Mouse (Mus musculus): Measurements from ENCODE around the gene Tns3. TPM values are rescaled to one million over a fixed set of nuclear protein-coding genes. Genes with fewer than 3 reads are reported as not detected.
A peak's percentile ranks its signal among the peaks of the same experiment; 100 is the strongest.

The Tns3 gene
- polyA plus RNA-seq, 1 experiment from 2014 or later = 75.4 TPM

- TF ChIP-seq CTCF (IDR thresholded peaks at IDR 0.05) = no peak
- DNase-seq (ENCODE audit: low read depth, low spot score) (no peak), ATAC-seq (peak; percentile 87)
- ChIA-PET POLR2A (interaction anchor here (1.3 to 2.3 kb wide), 4 partner anchors 10 to 41 kb away, joined by 4 to 7 read pairs (median 4); no protein-coding TSS in a partner anchor), CTCF (interaction anchor here (0.7 to 3.9 kb wide), 10 partner anchors 11 to 240 kb away, joined by 3 to 19 read pairs (median 4); no protein-coding TSS in a partner anchor)
- H3K27me3 ChIP-seq = no peaks in the 10 kb centered on the region
- in situ Hi-C loops (cut with MboI; ENCODE audit: low pct_unique_long_range_greater_than_20kb) = loop anchor here (5.0 to 25.0 kb wide), 3 partner anchors 36 to 226 kb away; no protein-coding TSS in a partner anchor
Observed at GRCm38 (mm10) chr11:8663444-8664392, 617 bp downstream of the Tns3 start.

- DNase-seq (ENCODE audit: low read depth, low spot score) (no peak), ATAC-seq (no peak)
- ChIA-PET POLR2A (interaction anchor here (1.3 to 2.3 kb wide), 3 partner anchors 9 to 40 kb away, joined by 4 to 7 read pairs (median 4); no protein-coding TSS in a partner anchor), CTCF (interaction anchor here (0.7 to 3.9 kb wide), 9 partner anchors 12 to 196 kb away, joined by 3 to 19 read pairs (median 4); no protein-coding TSS in a partner anchor)
- H3K27me3 ChIP-seq = no peaks in the 10 kb centered on the region
- in situ Hi-C loops (cut with MboI; ENCODE audit: low pct_unique_long_range_greater_than_20kb) = loop anchor here (5.0 to 25.0 kb wide), 3 partner anchors 36 to 226 kb away; no protein-coding TSS in a partner anchor
- TF ChIP-seq CTCF (IDR thresholded peaks at IDR 0.05) = no peak
Observed at GRCm38 (mm10) chr11:8662706-8663429, 1.5 kb downstream of the Tns3 start.

GRCm38 (mm10) chr11:8660951-8661350 lies 3.4 kb downstream of the Tns3 start:
- ATAC-seq (no peak), DNase-seq (ENCODE audit: low read depth, low spot score) (no peak)
- POLR2A ChIA-PET = no interaction called here
- CTCF ChIA-PET = interaction anchor here (2.4 kb wide), 1 partner anchor 126 kb away, joined by 9 read pairs; no protein-coding TSS in a partner anchor
- in situ Hi-C loops (cut with MboI; ENCODE audit: low pct_unique_long_range_greater_than_20kb) = loop anchor here (5.0 to 25.0 kb wide), 3 partner anchors 34 to 224 kb away; no protein-coding TSS in a partner anchor
- no peak for TF ChIP-seq CTCF (IDR thresholded peaks at IDR 0.05)
- no peaks in the 10 kb centered on the region for H3K27me3 ChIP-seq

- DNase-seq (ENCODE audit: low read depth, low spot score) = no peak
- no peaks in the 10 kb centered on the region for H3K27me3 ChIP-seq
- no peak for ATAC-seq
- in situ Hi-C loops (cut with MboI; ENCODE audit: low pct_unique_long_range_greater_than_20kb) = loop anchor here (5.0 to 25.0 kb wide), 3 partner anchors 33 to 223 kb away; no protein-coding TSS in a partner anchor
- POLR2A ChIA-PET = interaction anchor here (0.6 kb wide), 1 partner anchor 20 kb away, joined by 3 read pairs; no protein-coding TSS in a partner anchor
- CTCF ChIA-PET = no interaction called here
- no peak for TF ChIP-seq CTCF (IDR thresholded peaks at IDR 0.05)
Observed at GRCm38 (mm10) chr11:8659851-8660250, 4.5 kb downstream of the Tns3 start.

GRCm38 (mm10) chr11:8659061-8659460 lies 5.3 kb downstream of the Tns3 start:
- in situ Hi-C loops (cut with MboI; ENCODE audit: low pct_unique_long_range_greater_than_20kb) = loop anchor here (25.0 kb wide), 1 partner anchor 222 kb away; no protein-coding TSS in a partner anchor
- no peak for TF ChIP-seq CTCF (IDR thresholded peaks at IDR 0.05)
- no peaks in the 10 kb centered on the region for H3K27me3 ChIP-seq
- CTCF ChIA-PET = no interaction called here
- DNase-seq (ENCODE audit: low read depth, low spot score) (no peak), ATAC-seq (no peak)
- POLR2A ChIA-PET = no interaction called here

- no peaks in the 10 kb centered on the region for H3K27me3 ChIP-seq
- DNase-seq (ENCODE audit: low read depth, low spot score) = no peak
- TF ChIP-seq CTCF (IDR thresholded peaks at IDR 0.05) = no peak
- ChIA-PET CTCF (interaction anchor here (0.6 to 1.9 kb wide), 9 partner anchors 17 to 233 kb away, joined by 3 to 7 read pairs (median 3); no protein-coding TSS in a partner anchor), POLR2A (interaction anchor here (0.6 kb wide), 1 partner anchor 201 kb away, joined by 4 read pairs; no protein-coding TSS in a partner anchor)
- in situ Hi-C loops (cut with MboI; ENCODE audit: low pct_unique_long_range_greater_than_20kb) = loop anchor here (25.0 kb wide), 1 partner anchor 220 kb away; no protein-coding TSS in a partner anchor
- no peak for ATAC-seq
Observed at GRCm38 (mm10) chr11:8657493-8657892, 6.8 kb downstream of the Tns3 start.

- POLR2A ChIA-PET = no interaction called here
- CTCF ChIA-PET = interaction anchor here (0.9 to 1.9 kb wide), 7 partner anchors 20 to 232 kb away, joined by 3 to 7 read pairs (median 3); no protein-coding TSS in a partner anchor
- no peak for TF ChIP-seq CTCF (IDR thresholded peaks at IDR 0.05)
- ATAC-seq (peak; percentile 86), DNase-seq (ENCODE audit: low read depth, low spot score) (peak; percentile 85)
- in situ Hi-C loops (cut with MboI; ENCODE audit: low pct_unique_long_range_greater_than_20kb) = loop anchor here (25.0 kb wide), 1 partner anchor 219 kb away; no protein-coding TSS in a partner anchor
- no peaks in the 10 kb centered on the region for H3K27me3 ChIP-seq
Observed at GRCm38 (mm10) chr11:8656448-8657393, 7.6 kb downstream of the Tns3 start.

GRCm38 (mm10) chr11:8653800-8654295 lies 10.5 kb downstream of the Tns3 start:
- POLR2A ChIA-PET = interaction anchor here (0.8 to 1.7 kb wide), 2 partner anchors 10 to 37 kb away, joined by 4 read pairs; no protein-coding TSS in a partner anchor
- CTCF ChIA-PET = interaction anchor here (0.9 to 1.5 kb wide), 7 partner anchors 12 to 202 kb away, joined by 3 to 9 read pairs (median 3); no protein-coding TSS in a partner anchor
- H3K27me3 ChIP-seq = no peaks in the 10 kb centered on the region
- DNase-seq (ENCODE audit: low read depth, low spot score) (no peak), ATAC-seq (peak; percentile 54)
- no peak for TF ChIP-seq CTCF (IDR thresholded peaks at IDR 0.05)
- in situ Hi-C loops (cut with MboI; ENCODE audit: low pct_unique_long_range_greater_than_20kb) = loop anchor here (25.0 kb wide), 1 partner anchor 217 kb away; no protein-coding TSS in a partner anchor
